Mouse (Mus musculus): Measurements from ENCODE around the gene Ccdc191.

Gene Ccdc191

DNA sequence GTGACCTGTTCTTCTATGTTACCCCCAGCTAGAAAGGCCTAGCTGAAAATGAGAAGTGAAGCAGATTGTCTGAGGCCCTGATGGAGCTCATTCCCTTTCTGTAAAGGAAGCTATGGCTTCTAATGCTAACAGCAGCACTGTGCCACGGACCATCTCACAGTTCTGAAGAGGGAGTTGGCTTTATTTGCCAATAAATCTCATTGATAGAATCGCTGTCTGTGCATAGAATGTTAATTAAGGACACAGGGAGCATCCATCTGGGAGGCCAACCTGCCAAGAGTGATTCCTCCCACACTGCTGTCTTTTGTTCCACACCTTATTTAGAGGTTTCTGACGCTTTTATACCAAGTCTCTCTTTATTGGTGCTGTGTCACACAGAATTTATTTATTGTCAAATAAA lies 41.9 kb downstream of the Ccdc191 start:
- DNase-seq (ENCODE audit: low spot score), result no peak

GRCm38 (mm10) chr16:43932319-43932718 lies 42.7 kb downstream of the Ccdc191 start:
- DNase-seq (ENCODE audit: low spot score), result no peak

DNA sequence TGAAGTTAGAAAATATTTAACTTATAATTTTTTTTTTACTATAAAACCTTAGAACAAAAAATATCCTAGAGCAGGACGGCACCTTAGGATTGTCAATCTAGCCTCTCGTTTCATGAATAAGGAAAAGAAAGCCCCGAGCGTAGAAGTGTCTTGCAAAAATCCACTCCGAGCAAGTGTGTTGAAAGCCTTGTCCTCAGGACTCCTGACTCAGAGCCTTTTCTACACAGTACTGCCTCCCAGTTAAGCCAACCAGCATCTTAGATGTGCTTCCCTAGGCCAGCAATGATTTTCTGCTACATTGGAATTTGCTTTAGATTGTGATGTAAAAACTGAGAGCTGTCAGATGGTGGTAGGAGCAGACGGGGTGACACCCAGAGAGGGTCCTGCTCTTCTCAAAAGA lies 43.4 kb downstream of the Ccdc191 start:
- DNase-seq (ENCODE audit: low spot score), result no peak

DNA sequence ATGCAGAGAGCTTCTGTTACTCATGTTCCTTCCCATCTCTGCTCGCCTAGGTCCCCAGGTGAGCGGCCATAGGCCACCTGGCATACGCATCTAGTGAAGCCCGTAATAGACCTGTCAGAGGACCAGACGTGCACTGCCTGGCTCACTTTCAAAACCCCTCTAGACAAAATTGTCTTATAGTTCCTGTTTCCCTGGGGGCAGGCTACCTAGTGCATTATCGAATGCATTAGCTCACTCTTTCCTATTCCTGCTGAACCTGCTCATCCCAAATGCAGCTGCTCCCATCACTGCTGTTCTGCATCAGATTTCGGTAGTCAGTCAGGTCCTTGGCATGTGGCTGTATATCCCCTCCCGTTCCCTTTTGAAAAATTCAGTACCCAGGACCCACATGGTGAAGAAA lies 45.3 kb downstream of the Ccdc191 start:
- no peak for DNase-seq (ENCODE audit: low spot score)

DNA sequence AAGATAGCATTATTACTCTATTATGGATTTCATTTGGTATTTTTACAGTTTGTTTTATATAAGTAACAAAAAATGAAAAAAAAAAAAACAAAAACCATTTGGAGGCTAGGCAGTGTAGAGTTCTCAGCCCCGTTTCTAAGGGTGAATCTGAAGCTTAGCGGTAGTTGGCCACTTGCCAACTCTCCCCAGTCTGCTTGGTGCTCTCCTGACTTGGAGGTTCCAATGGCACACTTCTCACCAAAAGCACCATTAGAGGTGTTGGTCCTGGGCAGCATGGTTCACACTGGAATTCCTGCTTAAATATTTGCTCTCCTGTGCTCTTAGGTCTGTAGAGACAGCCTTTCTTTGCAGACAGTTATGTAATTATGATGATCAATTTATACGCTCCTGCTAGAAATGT lies 45.8 kb downstream of the Ccdc191 start:
- DNase-seq (ENCODE audit: low spot score), result no peak

DNA sequence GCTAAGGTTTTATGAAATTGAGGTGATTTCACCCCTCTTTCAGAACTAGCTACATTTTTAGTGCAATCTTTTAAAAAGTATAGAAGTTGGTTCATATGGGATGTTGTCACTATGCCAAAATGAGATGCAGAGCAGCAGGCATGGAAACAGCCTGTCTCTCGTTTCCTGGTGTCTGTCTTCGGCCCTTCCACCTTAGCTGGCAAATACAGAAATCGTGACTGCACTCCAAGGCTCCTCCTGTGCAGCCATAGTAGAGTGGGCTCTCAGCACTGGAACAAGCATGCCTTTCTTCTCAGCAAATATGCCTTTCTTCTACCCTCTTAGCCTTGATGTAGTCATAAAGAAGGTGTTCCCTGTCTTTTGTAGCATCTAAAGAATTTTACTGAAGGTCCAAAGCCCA lies 46.3 kb downstream of the Ccdc191 start:
- DNase-seq (ENCODE audit: low spot score), result no peak

DNA sequence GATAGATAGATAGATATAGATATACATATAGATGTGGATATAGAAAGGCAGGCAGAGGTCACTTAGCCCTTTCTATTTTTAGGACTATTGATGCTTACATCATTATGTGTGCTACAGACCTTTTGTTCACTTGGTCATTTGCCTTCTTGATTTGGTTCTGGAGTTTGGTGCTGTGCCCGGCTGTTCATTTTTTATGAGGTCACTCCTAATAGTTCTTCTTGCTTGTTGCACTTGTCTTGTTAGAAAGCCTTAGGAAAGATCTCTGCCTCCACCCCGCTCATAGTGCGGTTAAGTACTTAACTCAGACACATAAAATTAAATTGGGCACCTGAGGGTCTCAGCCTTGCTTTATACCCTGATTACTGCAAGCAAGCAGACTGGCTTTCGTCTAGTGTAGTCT lies 51.2 kb downstream of the Ccdc191 start:
- no peak for DNase-seq (ENCODE audit: low spot score)

GRCm38 (mm10) chr16:43945351-43945750 lies 55.8 kb downstream of the Ccdc191 start:
- no peak for DNase-seq (ENCODE audit: low spot score)

- DNase-seq (ENCODE audit: low spot score), result no peak
Measured at GRCm38 (mm10) chr16:43945869-43946268, 56.3 kb downstream of the Ccdc191 start.

DNA sequence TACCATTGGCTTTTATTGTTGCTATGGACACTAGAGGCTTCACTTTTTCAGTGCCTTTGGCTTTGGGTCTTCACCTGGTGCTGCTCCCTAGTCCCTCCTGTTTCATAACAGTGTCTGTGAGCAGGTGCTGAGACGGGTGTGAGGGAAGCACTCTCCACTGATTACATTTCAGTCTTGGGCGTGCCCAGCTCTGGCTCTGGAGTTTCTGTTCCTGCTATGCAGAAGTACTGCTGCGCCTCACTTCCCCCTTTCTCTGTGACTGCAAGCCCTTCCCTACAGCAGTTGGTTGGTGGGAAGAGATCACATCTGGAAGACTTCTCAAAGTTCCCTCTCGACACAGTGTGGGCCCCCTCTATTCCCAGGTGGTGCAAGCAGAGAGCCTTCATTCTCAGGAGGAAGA lies 62.0 kb downstream of the Ccdc191 start:
- DNase-seq (ENCODE audit: low spot score), result no peak

GRCm38 (mm10) chr16:43954913-43955312 lies 65.3 kb downstream of the Ccdc191 start:
- no peak for DNase-seq (ENCODE audit: low spot score)

DNA sequence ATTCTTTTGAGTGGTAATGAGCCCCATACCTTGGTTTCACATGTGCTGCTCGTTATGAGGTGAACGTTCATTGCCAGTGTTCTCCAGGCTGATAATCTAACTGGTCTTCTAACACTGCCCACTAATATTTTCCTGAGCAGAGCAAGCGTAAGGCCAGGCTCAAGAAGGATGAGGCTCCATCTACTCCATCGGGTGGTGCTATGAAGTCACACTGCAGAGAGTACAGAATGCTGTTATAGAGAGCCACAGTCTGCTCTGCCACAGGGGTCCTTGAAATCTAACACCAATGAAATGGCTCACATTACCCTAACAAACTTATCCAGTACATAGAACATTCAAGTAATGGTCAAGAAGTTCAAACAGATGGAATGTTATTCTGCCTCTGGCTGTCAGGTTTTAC lies 68.4 kb downstream of the Ccdc191 start:
- no peak for DNase-seq (ENCODE audit: low spot score)

- DNase-seq (ENCODE audit: low spot score), result no peak
Measured at GRCm38 (mm10) chr16:43963291-43963690, 73.7 kb downstream of the Ccdc191 start.

DNA sequence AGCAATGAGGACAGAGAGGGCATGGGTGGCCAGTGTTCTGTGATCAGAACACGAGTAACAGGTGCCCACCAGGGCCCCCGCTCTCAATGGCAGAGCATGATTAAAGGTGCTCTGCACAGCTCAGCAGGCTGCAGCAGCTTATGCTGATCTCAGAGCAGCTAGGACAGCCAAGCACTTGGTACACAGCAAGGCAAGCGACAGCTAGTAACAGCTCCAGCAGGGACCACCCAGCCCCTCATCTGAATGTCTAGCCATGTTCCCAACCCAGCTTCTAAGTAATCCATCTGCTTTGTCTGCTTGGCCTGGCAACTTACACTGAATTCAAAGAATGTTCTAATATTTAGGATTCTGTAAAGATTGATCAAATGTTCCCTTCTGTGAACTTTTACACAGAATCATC lies 74.2 kb downstream of the Ccdc191 start:
- DNase-seq (ENCODE audit: low spot score), result no peak

DNA sequence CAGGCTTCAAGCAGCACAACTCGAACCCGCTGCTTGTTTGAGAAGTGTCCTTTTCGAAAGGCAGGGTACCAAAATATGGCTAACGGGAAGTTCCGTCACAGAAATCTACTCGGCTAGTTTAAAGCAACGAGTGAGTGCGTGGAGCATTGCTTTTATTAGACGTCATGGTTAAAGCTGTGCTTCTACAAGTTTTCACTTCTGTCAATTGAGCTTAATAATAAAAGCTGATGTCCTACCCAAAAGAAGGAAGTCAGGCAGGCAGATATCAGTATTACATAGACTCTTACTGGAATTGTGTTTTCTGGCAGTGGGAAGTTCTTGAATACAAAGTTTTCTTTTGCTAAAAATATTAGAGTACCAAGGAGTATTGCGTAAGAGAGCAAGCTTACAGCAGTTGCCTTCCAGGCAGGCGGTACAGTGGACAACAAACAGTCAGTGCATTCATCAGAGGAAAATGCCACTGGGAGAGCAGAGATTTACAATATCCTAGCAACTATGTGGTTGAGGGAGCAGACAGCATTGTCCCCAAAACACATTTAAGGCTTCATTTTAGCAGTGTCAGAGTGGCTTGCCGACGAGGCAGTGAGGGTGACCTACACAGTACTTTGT lies 76.3 kb downstream of the Ccdc191 start:
- no peak for DNase-seq (ENCODE audit: low spot score)

DNA sequence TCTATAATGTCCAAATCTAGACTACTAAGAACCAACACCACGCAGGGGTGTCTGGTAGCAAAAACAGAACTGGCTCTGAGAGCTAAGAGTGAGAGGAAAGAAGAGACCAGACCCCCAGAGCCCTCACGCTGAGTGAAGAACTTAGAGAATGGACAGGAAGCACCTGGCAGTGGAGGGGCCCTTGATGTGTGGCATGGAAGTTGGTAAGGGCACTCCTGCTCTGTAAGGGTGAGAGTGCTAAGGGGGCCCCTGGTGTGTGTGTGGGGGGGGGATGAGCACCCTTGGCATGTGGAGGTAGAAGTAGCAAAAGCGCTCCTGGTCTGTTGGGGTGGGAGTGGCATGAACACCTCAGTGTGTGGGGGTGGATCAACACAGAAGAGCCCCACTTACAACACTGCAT lies 80.8 kb downstream of the Ccdc191 start:
- DNase-seq (ENCODE audit: low spot score), result no peak

GRCm38 (mm10) chr16:43971189-43971588 lies 81.6 kb downstream of the Ccdc191 start:
- DNase-seq (ENCODE audit: low spot score), result no peak

GRCm38 (mm10) chr16:43971741-43972140 lies 82.1 kb downstream of the Ccdc191 start:
- no peak for DNase-seq (ENCODE audit: low spot score)

DNA sequence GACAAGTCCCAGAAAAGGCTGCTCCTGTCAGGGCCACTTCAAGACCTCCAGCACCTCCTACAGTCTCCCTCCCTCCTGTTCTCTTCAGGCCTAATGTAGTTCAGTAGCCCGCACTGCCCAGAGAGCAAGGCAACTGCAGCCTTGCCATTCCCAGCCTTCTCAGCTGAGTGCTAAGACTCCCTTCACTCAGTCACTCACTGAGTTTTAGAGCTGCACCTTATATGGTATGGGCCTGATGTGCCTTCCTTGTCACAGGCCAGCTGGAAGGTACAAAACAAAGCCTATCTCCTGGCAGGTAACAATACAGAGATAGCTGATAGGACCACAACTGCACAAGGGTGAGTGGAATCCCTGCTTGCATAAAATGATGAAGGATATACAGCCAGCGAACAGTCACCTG lies 82.8 kb downstream of the Ccdc191 start:
- DNase-seq (ENCODE audit: low spot score), result no peak

GRCm38 (mm10) chr16:43973147-43973546 lies 83.5 kb downstream of the Ccdc191 start:
- no peak for DNase-seq (ENCODE audit: low spot score)

DNA sequence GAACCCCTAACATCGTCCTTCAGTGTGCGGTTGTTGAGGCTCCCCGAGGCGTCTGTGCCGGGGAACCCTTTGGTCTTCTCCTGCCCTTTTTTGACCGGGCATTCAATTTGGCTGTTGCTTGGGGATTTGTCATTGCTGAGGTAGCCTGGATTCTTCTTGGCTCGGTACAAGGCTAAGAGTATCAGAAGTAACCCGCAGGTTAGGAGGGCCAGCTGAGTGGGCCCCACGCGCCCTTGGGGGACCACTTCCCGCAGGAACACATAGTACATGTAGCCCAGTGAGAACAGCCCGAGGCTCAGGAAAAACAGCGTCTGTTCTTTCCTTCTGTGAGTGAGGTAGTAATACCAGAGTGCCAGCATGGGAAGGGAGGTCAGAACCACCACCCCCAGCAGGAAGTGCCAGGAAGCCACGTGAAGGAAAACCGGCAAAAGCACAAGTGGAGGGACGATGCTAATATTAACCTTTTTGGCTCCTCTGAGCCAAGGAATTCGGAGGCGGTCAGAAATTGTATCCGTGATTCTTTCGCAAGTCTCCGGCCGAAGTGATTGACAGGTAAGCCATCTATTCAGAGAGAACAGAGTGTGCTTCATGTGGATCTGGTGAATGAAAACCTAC lies 84.1 kb downstream of the Ccdc191 start:
- no peak for DNase-seq (ENCODE audit: low spot score)

DNA sequence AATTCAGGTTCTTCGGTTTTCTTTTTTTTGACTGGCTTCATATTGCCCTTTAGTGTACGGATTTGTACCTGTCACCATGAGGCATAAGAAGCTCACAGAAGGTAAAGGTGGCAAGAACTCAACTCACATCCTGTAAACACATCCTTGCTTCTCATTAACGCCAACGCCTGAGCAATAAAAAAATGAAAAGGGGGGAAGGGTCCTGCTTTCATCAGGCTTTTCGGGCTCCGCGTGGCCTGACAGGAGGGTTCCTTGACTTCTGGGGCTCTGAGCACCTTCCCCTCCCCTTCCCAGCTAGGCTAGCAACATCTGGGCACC lies 89.4 kb downstream of the Ccdc191 start:
- no peak for DNase-seq (ENCODE audit: low spot score)

DNA sequence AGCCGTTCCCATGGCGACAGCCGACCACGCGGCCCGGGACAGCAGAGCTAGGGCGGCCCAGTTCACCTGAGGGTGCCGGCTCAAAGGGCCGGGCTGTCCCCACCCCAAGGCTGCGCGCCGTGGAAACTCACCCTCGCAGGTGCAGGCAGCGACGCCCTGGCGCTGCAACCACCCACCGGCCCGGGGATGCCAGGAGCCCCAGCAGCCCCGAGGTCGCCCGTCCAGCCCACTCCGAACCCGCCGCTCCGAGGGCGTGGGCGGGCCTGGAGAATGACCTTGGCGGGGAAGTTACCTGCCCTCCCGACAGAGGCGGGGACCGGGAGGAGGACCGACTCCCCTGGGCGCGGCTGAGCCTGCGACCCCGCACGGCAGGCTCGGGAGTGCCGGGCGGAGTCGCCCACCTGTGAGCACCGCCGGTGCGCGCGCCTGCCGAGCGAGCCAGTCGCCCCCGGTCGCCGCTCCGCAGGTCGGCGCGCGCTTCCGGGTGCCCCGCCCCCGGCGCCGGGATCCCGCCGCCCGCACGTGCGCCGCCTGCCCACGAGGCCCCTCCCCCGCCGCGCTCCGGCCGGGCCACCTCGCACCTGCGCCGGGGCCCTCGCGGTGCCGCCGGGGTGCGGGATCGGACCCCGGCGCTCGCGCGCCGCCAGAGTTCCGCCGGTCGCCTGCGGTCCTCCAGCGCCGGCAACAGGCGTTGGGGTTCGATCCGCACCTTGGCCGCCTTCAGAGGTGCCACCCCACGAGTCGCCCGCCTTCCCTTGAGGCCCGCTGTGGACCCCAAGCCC lies 89.9 kb downstream of the Ccdc191 start, which contains the start of gene Zdhhc23:
Gene Zdhhc23, minus strand, starts transcription at position 464 of the 782 bp plus-strand sequence.
- DNase-seq (ENCODE audit: low spot score), result no peak

Measured in left cerebral cortex, adult 11 months (tissue).